Mouse (Mus musculus): ENCODE measurements at regions not wholly inside any gene's neighbourhood (a gene's known extent, or its start where the extent isn't known, plus 50 kb on each side); places are given as distances from the start of the nearest gene placed in this dataset.

DNA sequence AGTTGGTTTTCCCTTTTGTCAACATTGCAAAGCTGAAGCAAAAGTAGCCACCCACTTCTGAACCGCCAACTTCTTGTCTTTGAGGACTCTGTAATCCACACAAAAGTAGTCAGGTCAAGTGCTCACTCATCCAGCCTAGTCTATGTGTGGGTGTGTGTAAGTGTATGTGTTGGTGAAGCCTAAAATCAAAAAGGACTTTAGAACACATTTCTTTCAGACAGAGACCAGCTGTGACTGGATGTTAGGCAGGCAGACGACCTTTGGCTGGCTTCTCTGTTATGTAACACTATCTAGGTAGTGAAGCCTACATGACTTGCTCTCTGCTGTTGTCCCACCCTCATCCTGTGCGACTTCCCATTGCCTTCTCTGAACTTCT is 67.3 kb upstream of the Sesn3 start:
- Histone ChIP-seq H3K4me3 (ENCODE audit: low read depth, low read length) (no peak overlapping the region), H3K4me2 (ENCODE audit: low read length) (no peak overlapping the region), H3K27ac (ENCODE audit: low read depth, low read length) (no peak overlapping the region), H3K4me1 (ENCODE audit: control insufficient read depth, insufficient read depth, low read length) (no peaks in the 10 kb centered on the region), H3K9ac (ENCODE audit: low read length) (no peak overlapping the region), H3K9me3 (replicated peaks; ENCODE audit: control insufficient read depth, low read length) (no peaks in the 10 kb centered on the region), H3K27me3 (replicated peaks; ENCODE audit: control insufficient read depth, insufficient read depth, low read length) (no peaks in the 10 kb centered on the region), H3K36me3 (ENCODE audit: control insufficient read depth, insufficient read depth, low read length) (no peaks in the 10 kb centered on the region)
- ATAC-seq (no peak), DNase-seq (ENCODE audit: low spot score) (no peak)
- whole genome bisulfite sequencing, result 85% methylated on average over 3 of the region's 3 CpGs

DNA sequence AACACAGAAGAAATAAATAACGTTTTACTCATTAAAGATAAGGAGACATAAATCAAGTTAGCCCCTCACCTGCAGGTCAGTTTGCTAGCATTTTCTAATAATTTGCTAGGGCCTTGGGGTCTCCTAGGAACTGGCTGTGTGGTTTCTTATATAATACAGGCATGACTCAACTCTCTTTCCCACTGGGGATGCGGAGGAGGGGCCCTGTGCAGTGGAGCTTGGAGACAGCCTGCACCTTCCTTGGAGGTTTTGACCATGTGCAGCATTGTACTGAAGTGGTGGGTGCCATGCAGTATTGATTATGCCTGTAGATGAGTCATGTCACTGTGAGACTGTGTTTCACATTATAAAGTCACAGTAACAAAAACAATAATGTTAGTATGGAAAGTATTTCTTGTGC is 61.6 kb upstream of the Sesn3 start:
- no peak for DNase-seq (ENCODE audit: low spot score)
- Histone ChIP-seq H3K4me3 (ENCODE audit: low read depth, low read length) (no peak overlapping the region), H3K9ac (ENCODE audit: low read length) (no peak overlapping the region), H3K9me3 (replicated peaks; ENCODE audit: control insufficient read depth, low read length) (no peaks in the 10 kb centered on the region), H3K27me3 (replicated peaks; ENCODE audit: control insufficient read depth, insufficient read depth, low read length) (no peaks in the 10 kb centered on the region), H3K36me3 (ENCODE audit: control insufficient read depth, insufficient read depth, low read length) (no peaks in the 10 kb centered on the region), H3K4me1 (ENCODE audit: control insufficient read depth, insufficient read depth, low read length) (no peaks in the 10 kb centered on the region), H3K27ac (ENCODE audit: low read depth, low read length) (no peak overlapping the region), H3K4me2 (ENCODE audit: low read length) (no peak overlapping the region)
- ATAC-seq, result no peak
- 92% methylated on average over 2 of the region's 2 CpGs for WGBS

DNA sequence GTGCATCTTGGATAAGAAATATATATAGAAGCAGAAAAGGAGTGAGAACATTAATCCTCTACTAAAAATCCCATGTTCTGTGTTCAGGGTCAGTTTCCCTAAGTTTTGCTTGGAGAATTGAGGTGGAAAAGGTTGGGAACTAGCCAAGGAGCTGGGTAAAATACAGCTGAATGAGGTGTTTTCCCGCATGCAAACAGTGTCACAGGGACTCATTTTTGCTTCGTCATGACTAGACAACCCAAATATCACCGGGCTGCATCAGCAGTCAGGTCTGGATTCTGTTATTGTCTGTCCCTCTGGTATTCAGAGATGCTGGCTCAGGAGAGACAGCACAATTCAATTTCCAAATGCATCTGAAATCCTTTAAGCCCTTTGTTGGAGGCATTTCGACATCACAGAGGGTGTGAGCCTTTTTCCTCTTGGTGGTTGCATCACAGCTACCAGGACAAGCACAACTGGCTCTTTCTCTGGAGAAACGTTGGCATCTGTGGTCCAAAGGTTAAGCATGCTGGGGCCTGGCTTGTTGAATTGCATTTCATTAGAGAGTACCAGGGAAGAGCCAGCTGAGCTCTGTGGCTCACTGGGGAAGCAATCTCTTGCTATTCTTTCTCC is 59.6 kb upstream of the Sesn3 start:
- H3K27ac ChIP-seq (ENCODE audit: low read depth, low read length), result no peak overlapping the region

DNA sequence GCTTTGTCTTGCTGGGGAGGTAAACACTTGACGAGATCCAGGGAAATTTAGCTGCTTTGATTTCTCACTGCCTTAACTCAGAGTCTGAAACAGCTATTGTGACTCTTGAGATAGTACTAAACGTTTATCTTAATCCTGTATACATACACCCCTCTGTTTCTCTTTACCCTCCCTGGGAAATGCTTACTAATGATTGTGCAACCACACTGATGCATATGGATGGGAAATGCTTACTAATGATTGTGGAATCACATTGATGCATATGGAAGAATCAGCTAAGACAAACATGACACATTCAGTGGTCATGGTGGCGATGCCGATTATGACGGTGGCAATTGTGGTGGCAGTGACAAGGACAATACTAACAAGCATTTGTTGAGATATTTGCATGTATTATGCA is 58.9 kb upstream of the Sesn3 start:
- no peak overlapping the region for H3K4me3 ChIP-seq (ENCODE audit: low read depth, low read length)
- no peak overlapping the region for H3K4me2 ChIP-seq (ENCODE audit: low read length)
- no peaks in the 10 kb centered on the region for H3K4me1 ChIP-seq (ENCODE audit: control insufficient read depth, insufficient read depth, low read length)
- H3K36me3 ChIP-seq (ENCODE audit: control insufficient read depth, insufficient read depth, low read length), result no peaks in the 10 kb centered on the region
- H3K27ac ChIP-seq (ENCODE audit: low read depth, low read length), result no peak overlapping the region
- no peak overlapping the region for H3K9ac ChIP-seq (ENCODE audit: low read length)
- H3K9me3 ChIP-seq (replicated peaks; ENCODE audit: control insufficient read depth, low read length), result no peaks in the 10 kb centered on the region
- 71% methylated on average over 5 of the region's 5 CpGs for WGBS
- H3K27me3 ChIP-seq (replicated peaks; ENCODE audit: control insufficient read depth, insufficient read depth, low read length), result no peaks in the 10 kb centered on the region
- ATAC-seq, result no peak
- no peak for DNase-seq (ENCODE audit: low spot score)

More for the DNA sequence above, 59.6 kb upstream of the Sesn3 start:
- ATAC-seq, result no peak
- no peak overlapping the region for H3K4me2 ChIP-seq (ENCODE audit: low read length)
- 62% methylated on average over 5 of the region's 5 CpGs for WGBS
- H3K4me3 ChIP-seq (ENCODE audit: low read depth, low read length), result no peak overlapping the region
- no peak for DNase-seq (ENCODE audit: low spot score)
- H3K27me3 ChIP-seq (replicated peaks; ENCODE audit: control insufficient read depth, insufficient read depth, low read length), result no peaks in the 10 kb centered on the region
- H3K36me3 ChIP-seq (ENCODE audit: control insufficient read depth, insufficient read depth, low read length), result no peaks in the 10 kb centered on the region
- no peaks in the 10 kb centered on the region for H3K4me1 ChIP-seq (ENCODE audit: control insufficient read depth, insufficient read depth, low read length)
- H3K9me3 ChIP-seq (replicated peaks; ENCODE audit: control insufficient read depth, low read length), result no peaks in the 10 kb centered on the region
- no peak overlapping the region for H3K9ac ChIP-seq (ENCODE audit: low read length)

DNA sequence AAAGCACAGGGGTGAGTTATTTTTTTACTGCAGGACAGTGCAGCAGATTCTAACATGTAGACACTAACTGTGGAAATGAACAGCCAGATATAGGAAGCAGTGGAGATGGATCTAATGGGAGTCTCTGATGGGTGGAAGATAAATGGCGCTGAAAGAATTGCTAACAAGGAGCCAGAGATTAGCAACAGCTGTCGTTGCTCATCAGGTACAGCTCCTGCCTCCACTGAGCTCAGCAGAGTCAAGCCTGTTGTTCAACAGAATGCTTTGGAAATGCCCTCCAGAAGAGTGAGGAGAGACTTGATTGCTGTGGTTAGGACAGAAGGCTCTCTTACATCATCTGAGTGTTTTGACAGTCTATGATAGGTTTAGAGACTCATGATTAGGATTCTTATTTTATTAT is 51.9 kb upstream of the Sesn3 start:
- no peak overlapping the region for H3K9ac ChIP-seq (ENCODE audit: low read length)
- H3K4me1 ChIP-seq (ENCODE audit: control insufficient read depth, insufficient read depth, low read length), result no peaks in the 10 kb centered on the region
- 63% methylated on average over 2 of the region's 2 CpGs for WGBS
- no peaks in the 10 kb centered on the region for H3K27me3 ChIP-seq (replicated peaks; ENCODE audit: control insufficient read depth, insufficient read depth, low read length)
- ATAC-seq (no peak), DNase-seq (ENCODE audit: low spot score) (no peak)
- H3K9me3 ChIP-seq (replicated peaks; ENCODE audit: control insufficient read depth, low read length), result no peaks in the 10 kb centered on the region
- no peak overlapping the region for H3K27ac ChIP-seq (ENCODE audit: low read depth, low read length)
- H3K4me3 ChIP-seq (ENCODE audit: low read depth, low read length), result no peak overlapping the region
- no peaks in the 10 kb centered on the region for H3K36me3 ChIP-seq (ENCODE audit: control insufficient read depth, insufficient read depth, low read length)
- H3K4me2 ChIP-seq (ENCODE audit: low read length), result no peak overlapping the region
